Mouse (Mus musculus) NIH3T3 (cell line): ENCODE results near the gene Spef2.
A peak's percentile ranks its signal among the peaks of the same experiment; 100 is the strongest.
"Not testable (repeated sequence)": the region's sequence is repeated elsewhere in the genome, so short reads cannot be mapped to it uniquely, and the experiment has no call there.

ENCODE experiments used
- DNase-seq: peaks from one replicate; pipeline ENCODE4 v3.0.0-alpha.2; 2012; ENCODE audit warnings: low read depth

Spef2 gene

DNA sequence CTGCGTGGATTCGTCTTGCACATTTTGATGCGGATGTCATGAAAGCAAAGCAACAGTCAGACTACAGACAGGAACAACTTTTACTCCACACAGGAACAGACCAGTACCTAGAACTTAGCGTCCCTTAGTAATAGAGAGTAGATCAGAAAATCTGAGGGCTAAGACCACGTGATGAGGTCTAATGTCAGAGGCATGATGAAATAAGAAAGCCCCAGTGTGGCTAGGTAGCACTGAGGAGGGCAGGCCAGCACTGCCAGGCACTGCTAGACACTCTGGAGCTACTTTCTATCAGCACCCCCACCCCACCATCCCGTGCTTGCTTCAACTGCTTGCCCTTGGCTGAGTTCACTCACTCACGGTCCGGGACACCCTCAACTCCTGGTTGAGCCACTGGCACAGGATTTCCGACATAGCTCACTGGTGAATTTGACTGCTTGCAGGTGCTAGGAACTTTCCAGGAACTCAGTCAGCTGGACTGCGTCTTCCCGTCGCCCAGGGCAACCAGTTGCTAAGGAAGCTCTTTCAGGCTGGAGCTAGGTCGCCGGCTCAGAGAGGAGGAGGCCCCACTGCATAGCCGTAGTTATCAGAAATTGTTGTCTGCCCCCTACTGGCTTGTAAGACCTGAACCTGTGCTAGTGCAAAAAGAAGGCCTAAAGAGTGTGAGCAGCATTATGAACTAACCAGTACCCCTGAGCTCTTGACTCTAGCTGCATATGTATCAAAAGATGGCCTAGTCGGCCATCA lies at the start of gene Spef2:
TSS of gene Spef2 (minus strand) at position 510 of the 744 bp plus-strand sequence.
- DNase-seq: peak; percentile 6

DNA sequence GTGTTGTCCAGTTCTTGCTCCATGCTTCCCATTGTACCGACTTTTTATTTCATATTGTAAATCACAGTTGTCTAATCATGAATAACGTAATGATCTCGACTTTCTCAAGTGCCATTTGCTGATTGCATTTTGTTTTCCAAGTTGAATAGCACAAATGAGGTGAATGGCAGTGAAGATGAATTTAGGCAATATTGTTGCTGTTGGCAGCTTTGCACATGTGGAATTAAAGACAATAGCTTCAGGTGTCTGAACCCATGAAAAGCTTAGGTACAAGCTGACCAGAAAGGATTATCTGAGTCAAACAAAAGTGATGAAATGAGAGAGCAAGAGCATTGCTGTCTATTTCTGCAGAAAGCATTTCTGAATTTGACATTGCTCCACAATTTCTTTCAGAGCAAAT lies 45.5 kb upstream of the Spef2 start:
- DNase-seq: no peak

DNA sequence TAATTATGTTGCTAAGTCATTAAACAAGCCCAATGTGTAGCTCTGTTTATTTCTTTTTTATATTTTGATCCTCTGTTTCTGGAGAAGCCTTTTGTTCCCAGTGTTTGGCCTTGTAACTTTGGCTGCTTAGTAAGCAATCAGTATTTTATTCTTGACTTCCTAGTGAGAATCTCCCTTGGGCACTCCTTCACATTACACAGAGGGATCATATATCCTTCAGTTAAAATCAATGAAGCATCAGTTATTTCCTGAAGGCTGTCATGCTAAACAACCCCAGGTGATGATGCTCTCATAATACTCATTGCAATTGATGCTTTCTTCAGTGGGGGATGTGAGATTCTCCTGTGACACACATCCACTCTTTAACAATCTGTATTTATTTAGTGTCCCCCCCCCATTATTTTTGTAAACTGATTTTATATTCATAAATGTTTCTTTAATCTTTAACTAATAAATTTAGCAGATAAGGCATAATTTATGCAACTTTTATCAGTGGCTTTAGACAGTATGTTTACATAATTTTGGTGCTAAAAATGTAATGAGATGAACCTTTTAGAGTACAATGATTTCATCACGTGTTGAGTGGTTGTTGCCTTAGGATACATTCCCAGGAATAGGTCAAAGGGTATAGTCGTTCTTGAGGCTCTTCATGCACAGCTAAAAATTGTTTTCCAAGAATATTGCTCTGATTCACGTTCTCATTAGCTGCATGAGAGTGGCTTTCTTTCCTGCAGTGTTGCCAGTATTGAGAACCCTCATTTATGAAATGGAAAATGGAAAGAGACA lies 39.8 kb upstream of the Spef2 start:
- DNase-seq: no peak

DNA sequence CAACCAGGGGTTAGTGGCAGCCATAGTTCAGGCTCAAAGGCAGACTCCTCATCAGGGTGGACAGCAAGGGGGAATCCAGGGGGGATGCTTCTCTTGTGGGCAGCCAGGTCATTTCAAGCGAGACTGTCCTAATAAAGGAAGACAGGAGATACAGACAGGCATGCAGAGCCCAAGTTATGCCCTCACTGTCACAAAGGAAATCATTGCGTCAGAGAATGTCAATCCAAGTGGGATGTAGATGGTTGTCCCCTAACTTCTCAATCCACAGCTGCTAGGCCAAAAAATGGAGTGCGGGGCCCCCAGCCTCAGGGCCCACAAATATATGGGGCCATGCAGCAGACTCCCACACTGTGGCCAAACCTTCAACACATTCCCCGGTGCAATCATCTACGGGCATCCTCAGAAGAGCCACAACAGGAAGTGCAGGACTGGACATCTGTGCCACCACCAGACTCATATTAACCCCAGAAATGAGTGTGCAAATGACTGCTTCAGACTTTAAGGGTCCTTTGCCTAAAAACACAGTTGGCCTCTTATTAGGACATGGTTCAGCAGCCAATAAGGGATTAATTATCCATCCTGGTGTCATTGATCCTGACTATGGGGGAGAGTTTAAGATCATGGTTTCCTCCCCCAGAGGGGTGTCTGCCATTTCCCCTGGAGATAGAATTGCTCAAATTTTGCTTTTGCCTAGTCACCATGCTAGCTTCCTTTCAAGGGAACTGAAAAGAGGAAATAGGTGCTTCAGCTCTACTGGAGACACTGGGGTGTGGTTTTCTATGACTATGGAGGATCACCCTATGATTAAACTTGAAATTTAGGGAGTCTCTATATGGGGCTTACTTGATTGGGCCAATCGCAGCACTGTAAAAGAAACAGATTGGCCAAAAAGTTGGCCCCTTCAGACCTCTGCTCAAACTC lies 25.8 kb upstream of the Spef2 start:
- not testable (repeated sequence) for DNase-seq

DNA sequence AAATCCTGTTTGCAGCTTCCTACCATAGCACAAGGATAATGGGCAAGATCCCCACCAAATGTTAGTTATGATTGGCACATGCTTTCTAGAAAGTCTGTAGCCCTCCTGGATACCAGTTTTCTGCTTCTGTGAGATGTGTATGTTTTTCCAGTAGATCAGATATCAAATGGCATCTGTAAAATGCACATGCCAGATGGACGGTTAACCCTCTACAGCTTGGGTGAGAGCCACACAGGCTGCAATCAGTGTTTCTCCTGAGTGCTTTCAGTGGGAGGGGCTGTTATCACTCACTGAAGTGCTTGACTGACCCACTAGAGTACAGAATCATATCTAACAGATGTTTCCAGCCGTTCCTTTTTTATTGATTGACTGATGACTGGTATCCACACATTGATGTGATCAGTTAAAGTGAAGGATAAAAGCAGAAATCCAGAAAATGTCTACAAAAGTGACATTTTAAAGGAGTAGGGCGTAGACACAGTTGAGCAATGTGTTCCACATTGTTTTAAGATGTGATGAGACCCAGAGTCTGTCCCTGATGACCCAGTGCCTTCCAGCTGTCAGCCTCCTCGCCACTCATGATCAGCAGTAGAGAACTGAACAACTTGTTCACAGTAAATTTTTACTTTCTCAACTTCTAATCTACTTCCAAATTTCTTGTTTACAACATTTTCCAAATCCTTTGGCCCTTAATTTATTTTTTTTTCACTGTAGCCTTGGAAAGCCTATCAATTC lies 19.7 kb upstream of the Spef2 start:
- no peak for DNase-seq

DNA sequence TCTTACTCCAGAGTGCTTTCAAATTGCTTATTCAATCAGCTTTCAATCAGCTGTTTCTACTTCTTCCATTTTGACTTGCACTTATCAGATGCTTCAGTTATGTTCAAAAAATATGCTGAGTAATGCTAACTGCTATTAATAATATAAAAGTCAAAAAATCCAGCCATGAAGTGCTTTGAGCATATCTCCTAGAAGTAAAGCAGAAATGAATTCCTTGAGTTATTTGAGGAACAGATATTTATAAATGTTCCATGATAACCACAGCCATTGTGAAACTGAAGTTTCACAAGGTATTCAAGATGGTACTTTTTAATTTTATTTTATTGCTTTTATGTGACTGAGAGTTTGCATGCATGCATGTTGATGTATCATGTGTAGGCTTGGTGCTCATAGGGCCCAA lies 18.4 kb upstream of the Spef2 start:
- no peak for DNase-seq

DNA sequence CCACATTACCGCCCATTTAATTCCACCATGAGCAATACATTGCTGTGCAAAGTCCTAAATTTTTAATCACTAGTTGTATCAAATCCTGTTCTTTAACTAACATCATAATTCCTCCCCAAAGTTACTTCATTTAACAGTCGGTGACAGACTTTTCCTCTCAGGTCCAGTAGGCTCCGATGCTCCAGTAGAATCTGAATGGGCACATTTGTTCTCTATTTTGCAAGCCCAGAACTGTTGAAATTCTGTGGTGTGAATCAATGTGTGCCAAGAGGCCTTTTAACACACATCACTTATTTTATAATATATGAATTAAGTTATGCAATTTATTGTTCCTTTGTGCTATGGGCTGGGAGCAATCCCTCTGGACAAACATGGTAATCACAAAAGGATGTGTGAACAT lies 2.3 kb upstream of the Spef2 start:
- DNase-seq: no peak

DNA sequence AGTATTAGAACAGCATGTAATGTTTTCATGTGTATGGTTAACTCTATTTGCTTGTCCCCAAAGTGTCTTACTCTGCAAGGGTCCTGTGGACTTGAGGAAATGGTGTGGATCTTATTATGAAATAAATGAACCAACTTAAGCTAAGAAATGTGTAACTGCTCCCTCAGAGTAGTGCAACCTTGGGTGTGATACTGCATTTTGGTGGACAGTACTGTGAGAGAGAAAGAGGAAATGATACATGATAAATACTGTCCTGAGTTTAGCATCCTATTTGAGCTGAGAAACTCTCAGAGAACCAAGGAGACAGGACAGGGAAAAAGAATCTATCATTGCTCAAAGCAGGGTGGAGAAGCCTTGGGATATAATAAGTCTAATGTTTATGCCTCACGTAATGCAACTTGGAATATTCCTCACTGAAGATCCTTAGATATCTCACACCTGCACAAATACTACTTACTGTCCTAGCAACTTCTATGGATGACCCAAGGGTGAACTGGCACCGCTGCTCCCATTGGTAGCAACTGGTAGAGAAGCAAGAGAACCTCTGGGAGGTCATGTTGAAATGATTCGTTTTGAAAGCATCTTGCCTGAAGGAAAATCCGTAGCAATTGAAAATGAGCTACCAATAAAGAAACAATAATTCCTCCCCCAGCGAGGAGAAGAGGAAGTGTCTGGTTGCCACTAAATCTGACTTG lies 1.1 kb downstream of the Spef2 start:
- no peak for DNase-seq

DNA sequence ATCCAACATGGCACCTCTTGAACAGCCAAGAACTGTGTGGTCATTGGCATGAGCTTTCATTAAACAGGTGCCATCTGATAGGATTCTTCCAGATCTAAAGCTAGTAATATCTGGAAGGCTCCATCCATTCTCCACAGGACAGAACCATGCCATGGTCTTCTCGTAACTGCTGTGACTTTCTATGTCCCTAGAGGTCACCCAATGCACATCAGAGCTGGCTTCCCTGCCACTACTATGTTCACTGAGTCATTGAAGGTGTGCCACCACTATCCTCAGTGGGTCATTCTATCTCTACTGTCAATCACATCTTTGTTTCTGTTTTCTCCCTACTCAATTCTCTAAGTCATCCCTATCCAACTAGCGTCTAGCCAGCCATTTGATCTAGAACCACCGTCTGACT lies 6.5 kb downstream of the Spef2 start:
- DNase-seq: no peak

DNA sequence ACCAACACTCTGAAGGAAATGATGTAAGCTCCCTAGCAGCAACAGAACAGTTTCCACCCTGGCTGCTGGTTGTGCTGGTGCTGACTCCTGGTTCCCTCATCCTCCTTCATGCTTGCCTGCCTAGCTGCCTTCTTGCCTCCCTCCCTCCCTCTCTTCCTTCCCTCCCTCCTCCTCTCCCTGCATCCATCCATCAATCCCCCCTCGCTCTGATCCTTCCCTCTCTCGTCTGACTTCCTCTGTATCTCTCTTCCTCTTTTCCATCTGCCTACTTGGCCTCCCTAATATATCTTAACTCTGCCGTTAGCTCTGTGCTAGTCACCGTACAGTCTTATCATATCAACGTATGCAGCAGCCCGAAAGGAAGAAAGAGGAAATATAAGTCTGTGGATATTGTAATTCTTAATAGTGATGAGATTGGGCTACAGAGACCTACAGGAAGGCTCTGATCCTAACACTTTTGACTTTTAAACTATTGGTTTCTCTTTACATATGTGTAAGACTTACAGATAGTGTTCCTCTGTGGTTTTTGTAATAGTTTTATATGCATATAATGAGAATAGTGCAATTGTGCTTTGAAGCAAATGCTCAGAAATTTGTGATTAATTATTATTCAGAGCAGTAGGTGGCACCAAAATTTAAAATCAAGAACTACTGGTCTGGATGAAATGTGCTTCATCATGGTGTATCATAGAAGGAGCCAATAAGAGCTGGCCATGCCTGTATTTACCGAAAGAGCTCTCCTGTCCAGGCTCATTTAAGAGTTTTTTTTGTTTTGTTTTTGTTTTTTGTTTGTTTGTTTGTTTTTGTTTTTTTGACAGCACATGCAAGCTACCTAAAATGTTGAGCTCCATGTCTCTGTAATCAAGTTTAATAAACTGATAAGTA lies 33.9 kb downstream of the Spef2 start:
- no peak for DNase-seq

DNA sequence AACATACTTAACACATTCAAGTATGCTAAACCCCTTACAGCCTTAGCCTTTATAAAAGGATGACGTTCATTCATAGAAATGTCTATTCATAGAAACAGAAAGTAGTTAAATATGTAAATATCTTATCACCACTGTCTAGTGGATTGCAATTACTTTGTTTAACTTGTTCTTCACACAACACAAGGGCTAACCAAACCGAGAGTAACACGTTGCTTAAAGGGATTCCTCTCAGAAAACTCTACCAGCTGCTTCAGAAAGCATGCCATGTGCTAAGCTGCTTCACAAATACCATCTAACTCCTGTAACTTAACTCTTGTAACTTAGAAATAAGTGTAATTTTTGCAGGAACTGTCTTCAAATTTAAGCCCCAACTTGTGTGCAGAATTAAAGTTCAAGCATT lies 35.0 kb downstream of the Spef2 start:
- no peak for DNase-seq

DNA sequence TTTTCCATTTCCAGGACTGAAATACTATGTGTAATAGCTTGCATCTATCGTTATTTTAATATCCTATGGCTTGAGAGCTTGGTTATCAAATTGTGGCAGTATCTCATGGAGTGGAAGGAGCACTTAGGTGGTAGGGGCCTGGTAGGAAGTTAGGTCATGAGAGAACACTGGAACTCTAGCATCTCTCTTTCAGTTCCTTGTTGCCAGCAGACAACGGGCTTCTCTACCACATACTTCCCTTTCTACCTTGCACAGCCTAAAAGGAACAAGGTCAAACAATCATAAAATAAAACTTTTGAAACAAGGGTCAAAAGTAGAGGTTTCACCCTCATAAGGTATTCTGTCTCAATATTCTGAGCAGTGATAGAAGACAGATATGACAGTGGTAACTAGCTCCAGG lies 38.3 kb downstream of the Spef2 start:
- no peak for DNase-seq

DNA sequence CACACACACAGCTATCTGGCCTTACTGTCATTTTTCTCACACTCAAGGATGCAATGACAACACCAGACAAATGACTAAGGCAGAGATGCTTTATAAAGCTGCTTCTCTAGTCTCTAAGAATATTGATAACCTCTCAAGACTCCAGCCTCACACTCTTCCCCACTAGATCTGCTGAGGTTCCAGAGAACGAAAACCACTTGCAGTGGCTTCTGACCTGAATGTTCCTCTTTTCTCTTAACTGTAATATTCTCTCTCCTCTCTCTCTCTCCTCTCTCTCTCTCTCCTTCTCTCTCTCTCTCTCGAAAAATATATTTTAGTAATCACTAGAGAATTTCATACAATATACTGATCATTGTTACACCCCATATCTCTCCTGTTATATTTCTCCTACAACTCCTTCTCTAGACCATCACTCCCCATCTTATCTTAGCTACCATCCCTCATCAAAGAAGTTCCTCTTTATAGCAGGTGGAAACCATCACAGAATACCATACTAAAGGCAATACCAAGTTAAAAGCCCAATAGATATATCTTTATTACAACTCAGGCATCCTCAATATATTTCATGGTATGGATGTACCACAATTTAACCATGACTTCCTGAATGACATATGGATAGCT lies 42.7 kb downstream of the Spef2 start:
- no peak for DNase-seq

DNA sequence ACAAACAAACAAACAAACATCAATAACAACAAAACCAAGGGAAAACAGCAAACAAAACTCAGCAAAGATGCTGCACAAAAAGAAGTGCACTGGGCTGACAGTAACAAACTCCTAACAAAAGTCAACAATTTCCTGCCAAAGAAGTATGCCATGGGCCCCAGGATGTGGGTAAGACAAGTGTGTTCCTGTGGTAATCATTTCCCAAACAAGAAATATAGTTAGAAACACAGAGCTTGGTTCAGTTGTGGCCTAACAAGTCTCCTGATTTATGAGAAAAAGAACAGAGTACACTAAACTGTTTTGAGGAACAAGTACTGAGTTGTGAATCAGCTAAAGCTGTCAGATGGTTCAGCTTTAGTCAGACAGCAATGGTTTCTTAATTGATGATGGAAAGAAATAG lies 46.8 kb downstream of the Spef2 start:
- DNase-seq: no peak

DNA sequence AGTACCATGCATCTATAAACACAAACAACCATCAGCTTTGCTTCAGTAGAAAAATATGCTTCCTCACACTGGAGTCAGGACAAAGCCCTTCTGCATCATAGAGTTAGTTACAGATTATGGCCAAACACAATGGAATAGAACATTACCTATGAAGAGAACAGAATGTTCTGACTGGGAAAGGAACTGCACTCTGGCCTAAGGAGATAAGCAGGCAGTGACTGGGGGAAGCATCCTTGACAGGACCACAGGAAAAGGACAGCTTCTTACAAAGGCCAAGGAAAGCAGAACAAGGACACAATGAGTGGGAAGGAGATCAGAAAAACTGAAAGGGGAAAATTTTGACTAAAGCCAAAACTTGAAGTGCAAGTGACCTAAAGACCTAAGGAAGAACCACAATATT lies 56.9 kb downstream of the Spef2 start:
- DNase-seq: no peak

DNA sequence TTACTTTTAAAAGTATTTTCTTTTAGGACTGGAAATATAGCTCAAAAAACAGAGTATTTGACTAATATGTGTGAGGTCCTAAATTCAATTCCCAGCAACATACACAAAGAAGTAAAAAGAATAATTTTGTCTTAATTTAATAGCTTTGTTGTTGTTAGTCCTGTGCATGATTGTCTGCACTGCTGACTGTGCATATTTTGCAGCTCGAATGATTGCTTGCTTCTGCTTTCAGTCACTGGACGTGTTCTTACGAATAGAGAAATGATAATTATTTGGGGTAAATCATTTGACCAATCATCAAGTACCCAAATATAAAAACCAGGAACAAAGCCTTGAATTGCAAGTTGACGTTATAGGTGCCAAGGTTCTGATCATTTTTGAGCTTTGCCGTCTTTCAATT lies 57.8 kb downstream of the Spef2 start:
- no peak for DNase-seq

DNA sequence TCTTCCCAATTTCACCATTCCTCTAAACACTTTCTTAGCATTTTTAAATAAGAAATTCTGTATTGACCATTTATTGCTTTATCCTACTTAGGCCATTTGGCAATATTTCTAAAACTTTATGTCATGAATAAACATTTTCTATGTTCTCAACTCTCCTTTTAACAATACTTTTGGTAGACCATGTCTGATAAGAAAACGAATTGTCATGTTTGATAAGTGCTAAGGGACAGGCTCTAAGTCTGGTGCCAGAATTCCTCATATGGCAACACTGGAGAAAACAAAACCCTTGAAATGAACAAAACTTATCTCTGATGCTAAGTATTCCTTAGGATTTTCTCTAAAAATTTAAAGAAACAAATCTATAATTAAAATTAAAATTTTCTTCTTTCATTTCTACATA lies 58.2 kb downstream of the Spef2 start:
- DNase-seq: no peak

DNA sequence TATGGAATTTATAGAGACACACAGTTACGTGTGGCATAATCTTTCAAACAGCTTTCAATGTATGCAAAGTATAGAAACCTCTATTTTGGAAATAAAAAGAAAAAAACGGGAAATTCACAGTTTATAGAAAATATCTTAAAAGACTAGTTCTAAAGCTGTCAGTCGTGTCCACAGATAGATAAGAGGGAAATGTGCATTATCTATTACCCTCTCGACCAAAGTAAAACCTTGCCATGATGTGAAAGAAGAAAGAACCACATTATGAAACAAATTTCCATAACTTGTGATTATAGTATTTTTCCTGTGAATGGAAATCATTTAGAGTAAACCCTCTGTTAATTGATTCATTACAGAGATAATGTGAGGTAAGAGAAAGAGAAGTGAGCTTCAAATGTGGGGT lies 65.2 kb downstream of the Spef2 start:
- no peak for DNase-seq

DNA sequence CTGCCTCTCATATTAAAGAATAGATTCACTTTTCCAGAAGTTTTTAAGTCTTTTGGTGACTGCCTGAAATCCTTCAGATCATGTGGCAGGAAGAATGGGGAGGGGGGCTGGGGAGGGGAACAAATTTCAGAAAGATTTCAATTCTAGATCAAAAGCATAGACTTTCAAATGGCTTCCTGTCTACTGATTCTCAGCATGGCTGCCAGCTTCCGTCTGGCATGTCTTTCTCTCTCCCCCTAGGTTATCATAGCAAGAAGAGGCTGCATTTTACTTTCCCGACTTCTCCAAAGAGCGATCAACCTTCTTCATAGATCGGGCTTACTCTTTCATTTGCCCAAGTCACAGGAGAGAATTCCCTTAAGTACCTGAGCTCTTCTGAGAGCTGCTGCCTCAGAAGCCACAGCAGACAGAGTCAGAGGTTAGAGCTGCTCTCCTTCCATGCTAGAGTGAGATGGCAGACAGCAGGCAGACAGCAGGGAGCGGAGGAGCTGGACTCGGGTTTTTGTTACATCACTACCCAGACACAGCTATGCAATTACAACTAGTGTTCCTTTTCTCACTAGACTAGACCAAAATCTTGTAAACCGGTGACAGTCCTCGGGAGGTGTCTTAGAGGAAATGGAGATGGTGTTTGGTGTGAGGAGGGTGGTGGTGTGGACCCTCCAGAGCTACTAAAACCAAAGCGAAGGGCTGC lies 71.2 kb downstream of the Spef2 start:
- DNase-seq: no peak
